Mouse (Mus musculus) hindbrain, embryonic 11.5 days (tissue): ENCODE measurements around the gene Fam19a2. TPM values are rescaled to one million over a fixed set of nuclear protein-coding genes. Genes with fewer than 3 reads are reported as not detected.

Experiments
- ATAC-seq: fragments of 200-750 bp; cut with Nextera tagmentation; 2 replicates; pipeline ENCODE4 v1.8.0; 2017; ENCODE audit warnings: mild to moderate bottlenecking, moderate TSS enrichment, moderate library complexity; ENCODE audit not compliant: low FRiP score
- DNase-seq: peaks from one replicate; pipeline ENCODE4 v3.0.0-alpha.2; 2015; ENCODE audit warnings: low spot score
- H3K27ac ChIP-seq: fragments of 300-500 bp; sonication (generic); 2 replicates; pipeline ENCODE4 v1.5.1; 2014; ENCODE audit warnings: mild to moderate bottlenecking, low read depth, low read length
- H3K27me3 ChIP-seq: fragments of 300-500 bp; sonication (generic); 2 replicates; pipeline ENCODE4 v1.6.1; 2014; ENCODE audit warnings: mild to moderate bottlenecking, low read length, moderate library complexity, mixed read lengths; ENCODE audit not compliant: control insufficient read depth, insufficient read depth
- H3K36me3 ChIP-seq: fragments of 300-500 bp; sonication (generic); 2 replicates; pipeline ENCODE4 v1.6.1; 2014; ENCODE audit warnings: mild to moderate bottlenecking, low read length, moderate library complexity, mixed read lengths; ENCODE audit not compliant: control insufficient read depth, insufficient read depth
- H3K4me1 ChIP-seq: fragments of 300-500 bp; sonication (generic); replicated peaks from 2 replicates; pipeline ENCODE4 v1.6.1; 2014; ENCODE audit warnings: low read length, mixed read lengths; ENCODE audit not compliant: control insufficient read depth, insufficient read depth
- H3K4me2 ChIP-seq: fragments of 300-500 bp; sonication (generic); replicated peaks from 2 replicates; pipeline ENCODE4 v1.6.1; 2014; ENCODE audit warnings: mild to moderate bottlenecking, low read depth, low read length
- H3K4me3 ChIP-seq: fragments of 300-500 bp; sonication (generic); 2 replicates; pipeline ENCODE4 v1.5.1; 2014; ENCODE audit warnings: low read depth, low read length
- H3K9ac ChIP-seq: fragments of 300-500 bp; sonication (generic); 2 replicates; pipeline ENCODE4 v1.6.1; 2014; ENCODE audit warnings: low read depth, low read length
- H3K9me3 ChIP-seq: fragments of 300-500 bp; sonication (generic); 2 replicates; pipeline ENCODE4 v1.6.1; 2016; ENCODE audit warnings: low read length; ENCODE audit not compliant: control insufficient read depth
- WGBS: fragments of 180-500 bp; shearing (Covaris S2); extraction: QIAGEN DNeasy Blood & Tissue Kit; methylation state at CpG from one replicate; pipeline ENCODE4 v1.1.7; 2014; 5-methylcytosine and 5-hydroxymethylcytosine counted together
- polyA plus RNA-seq: library from polyadenylated mRNA; unstranded; fragments of >200 nt; fragmentation: Nextera tagmentation; extraction: Ambion mirVana; gene quantifications from 2 replicates; pipeline ENCODE4 v1.2.1, GENCODE M21; 2014

Gene Fam19a2
- polyA plus RNA-seq, 1 experiment from 2014 or later: 8.2 TPM

GRCm38 (mm10) chr10:123752755-123753154 is 489.0 kb downstream of the Fam19a2 start:
- no peak overlapping the region for H3K9ac ChIP-seq
- no peaks in the 10 kb centered on the region for H3K4me1 ChIP-seq
- H3K4me2 ChIP-seq: no peak overlapping the region
- DNase-seq: no peak
- H3K36me3 ChIP-seq: no peaks in the 10 kb centered on the region
- H3K9me3 ChIP-seq: no peaks in the 10 kb centered on the region
- ATAC-seq: no peak
- H3K4me3 ChIP-seq: no peak overlapping the region
- no peak overlapping the region for H3K27ac ChIP-seq
- H3K27me3 ChIP-seq: no peaks in the 10 kb centered on the region
- 77% methylated on average over 3 of the region's 3 CpGs for WGBS

GRCm38 (mm10) chr10:123753996-123754395 is 490.2 kb downstream of the Fam19a2 start:
- Histone ChIP-seq H3K4me3 (no peak overlapping the region), H3K4me2 (no peak overlapping the region), H3K36me3 (no peaks in the 10 kb centered on the region), H3K9ac (no peak overlapping the region), H3K27me3 (no peaks in the 10 kb centered on the region), H3K9me3 (no peaks in the 10 kb centered on the region), H3K27ac (no peak overlapping the region), H3K4me1 (no peaks in the 10 kb centered on the region)
- ATAC-seq (no peak), DNase-seq (no peak)
- WGBS: 95% methylated on average over 4 of the region's 4 CpGs

GRCm38 (mm10) chr10:123789374-123789773 is 525.6 kb downstream of the Fam19a2 start:
- Histone ChIP-seq H3K27me3 (no peaks in the 10 kb centered on the region), H3K4me1 (no peaks in the 10 kb centered on the region), H3K4me2 (no peak overlapping the region), H3K9me3 (no peaks in the 10 kb centered on the region), H3K36me3 (no peaks in the 10 kb centered on the region), H3K4me3 (no peak overlapping the region), H3K27ac (no peak overlapping the region), H3K9ac (no peak overlapping the region)
- DNase-seq (no peak), ATAC-seq (no peak)
- WGBS: 94% methylated on average over 2 of the region's 2 CpGs

Other genes with a start within 250 kb of the Fam19a2 start
- gene Mon2, start 187.5 kb upstream of the Fam19a2 start, polyA plus RNA-seq: 24.5 and 34.2 TPM in 2 replicates
- gene Usp15, start 67.0 kb upstream of the Fam19a2 start, polyA plus RNA-seq: 70.6 and 79.9 TPM in 2 replicates